Comparison of ENCODE assay signal across 21 mouse cellular contexts in the genomic region with DNA sequence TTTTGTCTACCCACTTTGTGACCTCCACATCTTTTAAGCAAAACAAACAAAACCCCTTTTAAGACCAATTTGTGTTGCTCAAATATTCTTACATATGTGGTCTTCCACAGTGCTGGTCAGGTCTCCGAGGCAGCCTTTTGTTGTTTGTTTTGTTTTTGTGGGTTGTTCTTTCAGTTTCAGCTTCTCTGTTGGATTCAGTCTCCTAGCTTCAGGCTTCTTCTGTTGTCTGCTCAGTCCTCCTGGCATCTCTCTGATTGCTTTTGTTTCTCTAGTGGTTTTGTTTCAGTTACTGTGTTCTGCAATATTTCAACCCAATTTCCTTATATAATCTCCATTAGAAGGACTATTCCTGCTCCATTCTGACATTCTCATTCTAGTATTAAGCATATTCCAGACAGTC. TPM values are rescaled to one million over a fixed set of nuclear protein-coding genes. Genes with fewer than 3 reads are reported as not detected.
DNase-seq lines count a peak whose midpoint lies in the region; ATAC-seq and TF ChIP-seq lines count a peak whose summit lies in the region.
"Had no signal": no experiment of that assay in that cellular context is flagged by ENCODE, and none has a peak within 500 bp of the region (broad histone marks: within the 10 kb centered on the region; RNA-seq: fewer than 3 reads in every experiment).

No protein-coding gene starts in this region.

- H3K9ac ChIP-seq in lung, embryonic 14.5 days, result no peak overlapping the region
- H3K9ac ChIP-seq: embryonic facial prominence, embryonic 13.5 days; forebrain, embryonic 12.5 days; heart, embryonic 13.5 days; hindbrain, embryonic 12.5 days had no signal

- ATAC-seq in lung, embryonic 14.5 days (ENCODE audit: insufficient read depth), result no peak
- ATAC-seq: forebrain, embryonic 16.5 days; hindbrain, embryonic 16.5 days had no signal

- peak overlapping the region; percentile 58; the same call in 1 of the 2 replicates for H3K27ac ChIP-seq in layer of hippocampus, adult 2 months
- H3K27ac ChIP-seq in lung, embryonic 14.5 days (ENCODE audit: low read depth), result peak overlapping the region; percentile 18; the same call in 1 of the 2 replicates
- H3K27ac ChIP-seq: embryonic facial prominence, embryonic 13.5 days; forebrain, embryonic 12.5 days; heart, embryonic 13.5 days; hindbrain, embryonic 12.5 days had no signal

- H3K4me3 ChIP-seq in layer of hippocampus, adult 2 months, result no peak overlapping the region
- H3K4me3 ChIP-seq in lung, embryonic 14.5 days (ENCODE audit: low read depth, low read length), result no peak overlapping the region
- H3K4me3 ChIP-seq: embryonic facial prominence, embryonic 13.5 days; forebrain, embryonic 12.5 days; heart, embryonic 13.5 days; hindbrain, embryonic 12.5 days had no signal

- no peaks in the 10 kb centered on the region for H3K36me3 ChIP-seq in lung, embryonic 14.5 days (ENCODE audit: insufficient read depth)
- H3K36me3 ChIP-seq: embryonic facial prominence, embryonic 13.5 days; forebrain, embryonic 12.5 days; hindbrain, embryonic 12.5 days had no signal

- H3K4me2 ChIP-seq in lung, embryonic 14.5 days, result no peak overlapping the region
- H3K4me2 ChIP-seq: embryonic facial prominence, embryonic 13.5 days; forebrain, embryonic 12.5 days; heart, embryonic 13.5 days; hindbrain, embryonic 12.5 days had no signal

- TF ChIP-seq CTCF in layer of hippocampus, adult 2 months (conservative IDR thresholded peaks at IDR 0.05), result no peak
- no peak for TF ChIP-seq CTCF in lung, embryonic 14.5 days (IDR thresholded peaks at IDR 0.05; ENCODE audit: low read depth)

- WGBS in lung, embryonic 14.5 days, result 38% methylated on average over 1 of the region's 1 CpGs

- peak; percentile 63 for DNase-seq in heart, adult 11 months
- no peak for DNase-seq in heart, adult 8-10 months (ENCODE audit: low spot score)
- no peak for DNase-seq in layer of hippocampus, adult 2 months (ENCODE audit: low spot score in 2 of 2)
- DNase-seq in layer of hippocampus, adult 8-10 months (ENCODE audit: low spot score in 2 of 2), result no peak
- no peak for DNase-seq in lung, embryonic 14.5 days
- DNase-seq in lung, postnatal 14 days, result no peak
- DNase-seq in urinary bladder, postnatal 4 days (ENCODE audit: low spot score in 2 of 2), result no peak
- DNase-seq: adrenal gland, adult 2 months; adrenal gland, postnatal 25 days; cerebellum, adult 18-20 months; cerebellum, adult 9-11 months; cerebellum, postnatal 36 days; gastrocnemius, postnatal 14 days; heart, postnatal 4 days had no signal

- H3K4me1 ChIP-seq in lung, embryonic 14.5 days (ENCODE audit: insufficient read depth), result peaks cover 5% of the 10 kb centered on the region; the same call in 1 of the 2 replicates

- H3K9me3 ChIP-seq in lung, embryonic 14.5 days (ENCODE audit: low read depth, low read length), result no peaks in the 10 kb centered on the region
- H3K9me3 ChIP-seq: embryonic facial prominence, embryonic 13.5 days; forebrain, embryonic 12.5 days; heart, embryonic 13.5 days; hindbrain, embryonic 12.5 days had no signal

- no peaks in the 10 kb centered on the region for H3K27me3 ChIP-seq in lung, embryonic 14.5 days (ENCODE audit: insufficient read depth, low read length)
- H3K27me3 ChIP-seq: CH12.LX; embryonic facial prominence, embryonic 13.5 days; forebrain, embryonic 12.5 days; heart, embryonic 13.5 days; hindbrain, embryonic 12.5 days had no signal

RNA-seq across cellular contexts. Expression of gene Wdfy2, which starts 46.1 kb away (rescaled TPM):
- 1 to 10 TPM; 5.8 to 7.2 (median 6.1) TPM for total RNA-seq in heart, adult 8-10 months (2022)
- total RNA-seq in layer of hippocampus, adult 2 months (2021), result 10 to 100 TPM; 15.2 to 16.5 TPM
- 10 to 100 TPM; 15.9 to 19.2 (median 17.7) TPM for total RNA-seq in layer of hippocampus, adult 8-10 months (2022)
- 10.0 and 10.2 TPM in 2 replicates for polyA plus RNA-seq in lung, embryonic 14.5 days (2014; fragmentation: Nextera tagmentation; extraction: Ambion mirVana)
